Mouse (Mus musculus) neural tube, embryonic 14.5 days (tissue): ENCODE measurements at regions not wholly inside any gene's neighbourhood (a gene's known extent, or its start where the extent isn't known, plus 50 kb on each side); places are given as distances from the start of the nearest gene placed in this dataset.

ENCODE experiments used
- ATAC-seq: fragments of 200-750 bp; cut with Nextera tagmentation; 2 replicates; pipeline ENCODE4 v1.8.0; 2017; ENCODE audit warnings: low read depth, mild to moderate bottlenecking, moderate TSS enrichment, moderate library complexity
- H3K27ac ChIP-seq: fragments of 300-500 bp; sonication (generic); 2 replicates; pipeline ENCODE4 v1.5.1; 2014; ENCODE audit warnings: low read depth, mild to moderate bottlenecking, control low read depth, low read length, moderate library complexity, mixed read lengths
- H3K27me3 ChIP-seq: fragments of 300-500 bp; sonication (generic); 2 replicates; pipeline ENCODE4 v1.6.1; 2014; ENCODE audit warnings: low read length; ENCODE audit not compliant: control insufficient read depth, insufficient read depth
- H3K36me3 ChIP-seq: fragments of 300-500 bp; sonication (generic); 2 replicates; pipeline ENCODE4 v1.6.1; 2014; ENCODE audit warnings: low read length, mixed read lengths; ENCODE audit not compliant: control insufficient read depth, insufficient read depth
- H3K4me1 ChIP-seq: fragments of 300-500 bp; sonication (generic); 2 replicates; pipeline ENCODE4 v1.6.1; 2014; ENCODE audit warnings: low read length; ENCODE audit not compliant: control insufficient read depth, insufficient read depth
- H3K4me2 ChIP-seq: fragments of 300-500 bp; sonication (generic); 2 replicates; pipeline ENCODE4 v1.6.1; 2014; ENCODE audit warnings: mild to moderate bottlenecking, low read depth, low read length, control low read depth
- H3K4me3 ChIP-seq: fragments of 300-500 bp; sonication (generic); 2 replicates; pipeline ENCODE4 v1.5.1; 2014; ENCODE audit warnings: low read depth, low read length, control low read depth, mixed read lengths
- H3K9ac ChIP-seq: fragments of 300-500 bp; sonication (generic); replicated peaks from 2 replicates; pipeline ENCODE4 v1.6.1; 2014; ENCODE audit warnings: low read depth, mild to moderate bottlenecking, control low read depth, low read length, mixed read lengths
- H3K9me3 ChIP-seq: fragments of 300-500 bp; sonication (generic); 2 replicates; pipeline ENCODE4 v1.6.1; 2016; ENCODE audit warnings: low read length; ENCODE audit not compliant: control insufficient read depth
- WGBS: fragments of 180-500 bp; shearing (Covaris S2); extraction: QIAGEN DNeasy Blood & Tissue Kit; methylation state at CpG from one replicate; pipeline ENCODE4 v1.1.7; 2014; 5-methylcytosine and 5-hydroxymethylcytosine counted together

DNA sequence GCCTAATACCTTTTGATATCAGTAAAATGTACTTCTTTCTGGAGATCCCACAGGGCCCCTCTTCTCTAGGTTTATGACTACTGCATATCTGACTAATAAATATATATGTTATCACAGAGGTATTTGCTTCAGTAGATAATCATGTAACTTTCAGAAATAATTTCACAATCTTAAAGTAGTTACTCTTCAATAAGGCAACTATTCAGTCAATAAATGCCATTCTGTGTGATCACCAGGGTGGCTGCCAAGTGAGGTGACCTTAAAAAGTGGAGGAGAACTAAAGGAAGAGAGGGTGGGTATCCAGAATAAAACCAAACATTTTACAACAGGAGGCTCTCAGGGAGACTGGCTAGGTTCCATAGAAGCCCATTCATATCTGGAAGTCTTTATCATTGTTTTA is 748.4 kb downstream of the Inhba start:
- H3K9ac ChIP-seq: no peak overlapping the region
- H3K36me3 ChIP-seq: no peaks in the 10 kb centered on the region
- H3K4me3 ChIP-seq: no peak overlapping the region
- no peaks in the 10 kb centered on the region for H3K4me1 ChIP-seq
- no peak overlapping the region for H3K4me2 ChIP-seq
- no peak overlapping the region for H3K27ac ChIP-seq
- no peaks in the 10 kb centered on the region for H3K27me3 ChIP-seq
- ATAC-seq: no peak
- H3K9me3 ChIP-seq: no peaks in the 10 kb centered on the region

DNA sequence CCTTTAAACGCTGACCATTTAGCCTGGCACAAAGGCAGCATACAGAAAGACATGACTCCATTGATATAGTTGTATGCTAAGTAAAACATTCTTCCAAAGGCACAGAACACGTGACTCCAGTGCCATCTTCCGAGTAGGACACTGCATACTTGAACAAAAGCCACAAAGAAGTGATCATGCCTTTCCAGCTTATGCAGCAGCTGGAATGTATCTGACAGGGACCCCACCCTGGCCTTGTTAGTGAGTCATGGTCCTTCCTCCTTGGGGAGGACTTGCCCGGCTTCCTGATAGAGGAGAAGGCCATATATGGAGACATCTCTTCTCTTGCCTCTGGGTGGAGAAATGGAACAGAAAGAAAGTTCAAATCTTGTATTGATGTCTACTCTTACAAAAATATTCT is 749.8 kb downstream of the Inhba start:
- no peaks in the 10 kb centered on the region for H3K9me3 ChIP-seq
- WGBS: 83% methylated on average over 4 of the region's 4 CpGs
- H3K4me1 ChIP-seq: no peaks in the 10 kb centered on the region
- H3K4me2 ChIP-seq: no peak overlapping the region
- no peak overlapping the region for H3K9ac ChIP-seq
- H3K27me3 ChIP-seq: no peaks in the 10 kb centered on the region
- no peak for ATAC-seq
- no peak overlapping the region for H3K4me3 ChIP-seq
- H3K27ac ChIP-seq: no peak overlapping the region
- H3K36me3 ChIP-seq: no peaks in the 10 kb centered on the region

DNA sequence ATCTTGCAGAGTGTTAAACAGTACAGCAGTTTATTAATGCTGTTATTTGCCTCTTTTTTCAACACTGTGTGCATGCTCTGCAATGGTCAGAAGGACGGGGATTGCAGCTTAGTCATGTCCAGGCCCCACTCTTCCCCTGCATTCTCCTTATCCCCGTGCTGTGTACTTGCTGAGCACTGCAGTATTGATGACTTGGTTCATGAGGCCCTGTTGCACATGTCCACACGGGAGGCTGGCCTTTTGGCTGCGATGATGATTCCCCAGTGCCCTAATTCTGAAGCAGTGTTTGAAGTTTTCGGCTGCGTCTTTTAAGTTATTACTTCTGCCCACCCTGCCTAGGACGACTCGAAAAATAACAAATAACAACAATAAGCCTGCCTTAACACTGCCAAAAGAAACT is 750.7 kb downstream of the Inhba start:
- 48% methylated on average over 8 of the region's 8 CpGs for WGBS
- Histone ChIP-seq H3K4me3 (no peak overlapping the region), H3K9me3 (no peaks in the 10 kb centered on the region), H3K27me3 (no peaks in the 10 kb centered on the region), H3K4me1 (no peaks in the 10 kb centered on the region), H3K36me3 (no peaks in the 10 kb centered on the region), H3K9ac (no peak overlapping the region), H3K27ac (no peak overlapping the region), H3K4me2 (no peak overlapping the region)
- ATAC-seq: peak; percentile 30; the same call in 1 of the 2 replicates

DNA sequence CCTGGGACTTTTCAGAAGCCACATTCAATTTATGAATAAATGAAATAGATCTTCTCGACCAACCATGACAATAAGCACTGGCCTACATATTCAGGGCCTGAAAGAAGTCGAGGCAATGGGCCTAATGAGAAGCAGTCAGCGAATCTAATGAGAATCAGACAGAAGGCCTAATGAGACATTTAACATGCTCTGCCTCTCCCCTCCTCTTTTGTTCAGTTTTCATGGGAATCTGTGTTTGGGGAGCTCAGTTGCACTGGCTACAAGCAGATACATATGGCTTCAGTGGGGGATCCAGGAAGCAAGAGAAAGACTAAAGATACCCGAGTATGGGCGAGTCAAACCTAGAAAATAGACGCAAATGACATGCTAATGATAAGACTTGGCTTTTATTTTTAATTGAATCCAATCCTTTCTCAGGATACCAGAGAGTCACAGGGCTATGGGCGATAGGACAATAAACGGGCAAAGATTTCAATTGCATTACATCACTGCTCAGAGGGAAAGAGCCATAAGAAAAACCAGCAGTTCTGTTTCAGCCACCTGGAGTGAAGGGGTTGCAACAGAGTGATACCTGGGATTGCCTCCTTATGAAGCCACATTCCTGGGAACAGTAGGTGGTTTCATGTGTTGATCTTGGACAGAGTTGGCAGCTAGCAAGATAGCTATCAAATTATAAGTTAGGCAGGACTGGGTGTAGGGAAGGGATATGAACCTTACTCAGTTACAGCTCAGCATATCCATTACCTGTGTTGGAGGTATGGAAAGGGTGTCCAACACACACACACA is 751.3 kb downstream of the Inhba start:
- Histone ChIP-seq H3K4me2 (no peak overlapping the region), H3K27ac (no peak overlapping the region), H3K4me1 (no peaks in the 10 kb centered on the region), H3K9ac (no peak overlapping the region), H3K4me3 (no peak overlapping the region), H3K9me3 (no peaks in the 10 kb centered on the region), H3K36me3 (no peaks in the 10 kb centered on the region), H3K27me3 (no peaks in the 10 kb centered on the region)
- ATAC-seq: peak; percentile 82
- WGBS: 44% methylated on average over 8 of the region's 8 CpGs

DNA sequence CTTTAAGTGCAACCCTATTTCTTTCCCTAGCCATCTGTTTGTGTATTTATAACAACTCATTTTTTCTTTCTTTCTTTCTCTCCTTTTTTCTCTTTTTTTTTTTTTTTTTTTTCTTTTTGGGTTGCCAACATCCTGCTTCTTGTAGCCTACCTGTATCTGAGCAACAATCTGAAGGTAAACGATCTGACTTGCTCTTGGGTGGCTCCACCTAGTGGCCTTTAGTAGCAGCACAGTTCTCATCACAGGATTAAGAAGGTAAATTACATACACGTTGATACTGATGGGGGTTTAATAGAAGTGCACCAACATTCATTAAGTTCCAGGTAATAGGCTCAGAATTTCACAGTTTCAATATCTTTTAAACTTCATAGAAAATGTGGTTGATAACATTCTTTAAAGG is 752.1 kb downstream of the Inhba start:
- Histone ChIP-seq H3K36me3 (no peaks in the 10 kb centered on the region), H3K4me3 (no peak overlapping the region), H3K4me2 (no peak overlapping the region), H3K27ac (no peak overlapping the region), H3K9ac (no peak overlapping the region), H3K4me1 (no peaks in the 10 kb centered on the region), H3K27me3 (no peaks in the 10 kb centered on the region), H3K9me3 (no peaks in the 10 kb centered on the region)
- ATAC-seq: peak; percentile 57; the same call in 1 of the 2 replicates
- 6% methylated on average over 2 of the region's 2 CpGs for WGBS

- WGBS: 26% methylated on average over 2 of the region's 2 CpGs
- no peak for ATAC-seq
These were observed 757.8 kb downstream of the Inhba start for GRCm38 (mm10) chr13:16769409-16769808.

DNA sequence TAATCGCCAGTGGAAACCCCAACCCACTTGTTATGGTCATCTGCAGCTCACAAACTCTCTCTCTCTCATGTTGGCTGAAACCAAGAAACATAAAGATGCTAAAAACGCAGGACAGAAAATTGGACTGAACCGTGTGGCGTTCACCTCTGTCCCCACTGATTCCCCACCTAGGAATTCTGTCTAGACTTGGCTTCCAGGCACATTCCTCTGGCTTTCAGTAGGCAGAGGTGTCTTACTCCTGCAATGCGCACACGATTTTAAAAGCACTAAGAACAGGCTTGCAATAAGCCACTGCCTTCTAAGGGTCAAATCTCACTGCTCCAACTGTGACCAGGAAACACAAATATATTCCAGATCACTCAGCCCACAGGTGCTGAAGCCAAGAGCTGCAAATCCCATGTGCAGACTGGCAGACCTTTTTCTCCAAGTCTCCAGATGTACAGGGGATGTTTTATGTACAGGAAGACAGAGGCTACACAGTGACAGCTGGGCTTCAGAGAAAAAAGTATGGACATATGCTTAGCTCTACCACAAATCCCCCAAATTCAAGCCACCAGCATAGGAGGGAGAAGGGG is 758.3 kb downstream of the Inhba start:
- 59% methylated on average over 6 of the region's 6 CpGs for WGBS

More at GRCm38 (mm10) chr13:16769409-16769808, 757.8 kb downstream of the Inhba start:
- no peak overlapping the region for H3K9ac ChIP-seq
- H3K4me1 ChIP-seq: no peaks in the 10 kb centered on the region
- H3K9me3 ChIP-seq: no peaks in the 10 kb centered on the region
- no peaks in the 10 kb centered on the region for H3K36me3 ChIP-seq
- H3K4me3 ChIP-seq: no peak overlapping the region
- no peak overlapping the region for H3K4me2 ChIP-seq
- H3K27ac ChIP-seq: no peak overlapping the region
- no peaks in the 10 kb centered on the region for H3K27me3 ChIP-seq

GRCm38 (mm10) chr13:16771845-16772244 is 760.2 kb downstream of the Inhba start:
- H3K27me3 ChIP-seq: no peaks in the 10 kb centered on the region
- no peaks in the 10 kb centered on the region for H3K36me3 ChIP-seq
- WGBS: 87% methylated on average over 4 of the region's 4 CpGs
- H3K9ac ChIP-seq: no peak overlapping the region
- no peak overlapping the region for H3K4me2 ChIP-seq
- no peaks in the 10 kb centered on the region for H3K4me1 ChIP-seq
- no peak overlapping the region for H3K27ac ChIP-seq
- no peaks in the 10 kb centered on the region for H3K9me3 ChIP-seq
- no peak overlapping the region for H3K4me3 ChIP-seq
- ATAC-seq: no peak

More for the DNA sequence above, 758.3 kb downstream of the Inhba start:
- H3K9me3 ChIP-seq: no peaks in the 10 kb centered on the region
- no peaks in the 10 kb centered on the region for H3K4me1 ChIP-seq
- H3K36me3 ChIP-seq: no peaks in the 10 kb centered on the region
- H3K4me2 ChIP-seq: no peak overlapping the region
- no peak for ATAC-seq
- no peaks in the 10 kb centered on the region for H3K27me3 ChIP-seq
- H3K4me3 ChIP-seq: no peak overlapping the region
- no peak overlapping the region for H3K9ac ChIP-seq
- no peak overlapping the region for H3K27ac ChIP-seq

DNA sequence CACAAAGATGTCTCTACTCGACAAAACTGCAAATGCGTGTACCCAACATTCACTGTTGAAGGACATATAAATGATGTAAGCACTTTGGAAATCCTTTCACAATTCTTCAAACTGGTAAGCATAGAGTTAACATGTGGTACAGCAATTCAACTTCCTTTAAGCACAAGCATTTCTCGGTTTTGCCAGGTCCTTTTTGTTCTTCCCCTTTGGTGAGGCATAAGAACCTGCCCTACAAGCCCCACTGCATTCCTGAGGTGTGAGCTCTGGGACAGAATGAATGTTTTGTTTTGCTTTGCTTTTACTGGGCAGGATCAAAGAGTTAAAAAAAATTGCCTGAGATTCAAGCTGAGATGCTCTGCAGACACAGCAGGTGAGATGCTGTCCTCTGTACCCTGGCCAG is 793.9 kb downstream of the Inhba start:
- Histone ChIP-seq H3K9me3 (no peaks in the 10 kb centered on the region), H3K27ac (no peak overlapping the region), H3K4me3 (no peak overlapping the region), H3K4me2 (no peak overlapping the region), H3K27me3 (no peaks in the 10 kb centered on the region), H3K4me1 (no peaks in the 10 kb centered on the region), H3K36me3 (no peaks in the 10 kb centered on the region), H3K9ac (no peak overlapping the region)
- 63% methylated on average over 3 of the region's 3 CpGs for WGBS
- ATAC-seq: no peak
